Mouse (Mus musculus) CH12.LX (cell line): ENCODE measurements around the gene Hist1h2be.

Source experiments
- CTCF ChIP-seq, 2 experiments: IDR thresholded peaks in 1 of 2; conservative IDR thresholded peaks in 1 of 2; 2 replicates each; pipeline ENCODE4 v1.5.1; 2011 to 2012; ENCODE audit warnings: low read depth in 2 of 2, low read length in 2 of 2, improper control_type of control experiment in 1 of 2, inconsistent platforms in 1 of 2, mild to moderate bottlenecking in 1 of 2, moderate library complexity in 1 of 2
- EP300 ChIP-seq: IDR thresholded peaks from 2 replicates; pipeline ENCODE4 v1.6.1; 2011; ENCODE audit warnings: low read length, improper control_type of control experiment
- ETS1 ChIP-seq: conservative IDR thresholded peaks from 2 replicates; pipeline ENCODE4 v1.6.1; 2012; ENCODE audit warnings: low read depth, mild to moderate bottlenecking, inconsistent platforms, low read length, improper control_type of control experiment, moderate library complexity
- JUN ChIP-seq: IDR thresholded peaks from 2 replicates; pipeline ENCODE4 v1.6.1; 2011; ENCODE audit warnings: low read depth, mild to moderate bottlenecking, low read length, improper control_type of control experiment, moderate library complexity; ENCODE audit not compliant: insufficient read depth
- JUND ChIP-seq: conservative IDR thresholded peaks from 2 replicates; pipeline ENCODE4 v1.6.1; 2011; ENCODE audit warnings: low read depth, low read length, improper control_type of control experiment
- MAX ChIP-seq: IDR thresholded peaks from 2 replicates; pipeline ENCODE4 v1.6.1; 2011; ENCODE audit warnings: low read length, improper control_type of control experiment
- NELFE ChIP-seq: IDR thresholded peaks from 2 replicates; pipeline ENCODE4 v1.6.1; 2011; ENCODE audit warnings: low read depth, low read length, improper control_type of control experiment
- NRF1 ChIP-seq: IDR thresholded peaks from 2 replicates; pipeline ENCODE4 v1.6.1; 2014; ENCODE audit warnings: low read depth, mild to moderate bottlenecking, inconsistent platforms, low read length, improper control_type of control experiment, moderate library complexity
- POLR2A ChIP-seq: IDR thresholded peaks from 2 replicates; pipeline ENCODE4 v1.6.1; 2011; ENCODE audit warnings: low read depth, mild to moderate bottlenecking, improper control_type of control experiment, low read length
- RAD21 ChIP-seq: IDR thresholded peaks from 2 replicates; pipeline ENCODE4 v1.6.1; 2011; ENCODE audit warnings: low read depth, mild to moderate bottlenecking, low read length, improper control_type of control experiment, moderate library complexity
- TCF12 ChIP-seq: IDR thresholded peaks from 2 replicates; pipeline ENCODE4 v1.6.1; 2014; ENCODE audit warnings: low read depth, mild to moderate bottlenecking, inconsistent platforms, low read length, improper control_type of control experiment
- USF1 ChIP-seq: IDR thresholded peaks from 2 replicates; pipeline ENCODE4 v1.6.1; 2014; ENCODE audit warnings: low read depth, mild to moderate bottlenecking, inconsistent platforms, low read length, improper control_type of control experiment
- ZMIZ1 ChIP-seq: IDR thresholded peaks from 2 replicates; pipeline ENCODE4 v1.6.1; 2012; ENCODE audit warnings: low read depth, mild to moderate bottlenecking, inconsistent platforms, low read length, improper control_type of control experiment

- TF ChIP-seq CTCF (conservative IDR thresholded peaks at IDR 0.05 in 1 of 2, IDR thresholded peaks at IDR 0.05 in 1 of 2; ENCODE audit: low read depth in 2 of 2, low read length in 2 of 2): no peak
- TF ChIP-seq RAD21: no peak
- no peak for TF ChIP-seq ZMIZ1
- TF ChIP-seq EP300: no peak
- TF ChIP-seq POLR2A: no peak
- no peak for TF ChIP-seq JUN
- TF ChIP-seq ETS1: no peak
- TF ChIP-seq MAX: no peak
- TF ChIP-seq TCF12: no peak
- no peak for TF ChIP-seq USF1
- TF ChIP-seq NRF1: no peak
- TF ChIP-seq JUND: no peak
- TF ChIP-seq NELFE: no peak
These were observed 43.9 kb downstream of the Hist1h2be start for GRCm38 (mm10) chr13:23576906-23577639.
